Mouse (Mus musculus): ENCODE measurements around the gene Hes7. TPM values are rescaled to one million over a fixed set of nuclear protein-coding genes. Genes with fewer than 3 reads are reported as not detected.

The Hes7 gene
- total and polyA plus RNA-seq, 3 experiments, result 0.04 TPM; not detected in 2

- peaks cover 22% of the 10 kb centered on the region for H3K79me2 ChIP-seq (replicated peaks; ENCODE audit: control insufficient read depth, extremely low read depth, insufficient read depth, poor library complexity, severe bottlenecking)
- DNase-seq (ENCODE audit: extremely low read depth), result peak; percentile 79
- in situ Hi-C loops (cut with MboI; ENCODE audit: low pct_ligation_motif_present, low pct_unique_long_range_greater_than_20kb, low sequenced_read_pairs), result loop anchor here (25.0 kb wide), 1 partner anchor 915 kb away; the partner anchor contains the start of genes Acadvl, Dlg4 and Dvl2
- H3K36me3 ChIP-seq (replicated peaks in 1 of 2; ENCODE audit: control insufficient read depth in 1 of 2, insufficient read depth in 1 of 2, low read length in 1 of 2), result peaks cover 20 to 26% of the 10 kb centered on the region in 2 experiments
- H3K27me3 ChIP-seq (replicated peaks), result peaks cover 6% of the 10 kb centered on the region
- H3K4me2 ChIP-seq (ENCODE audit: insufficient read depth, low read depth, poor library complexity, severe bottlenecking), result peak overlapping the region; percentile 93
- H3K4me3 ChIP-seq (replicated peaks in 1 of 3; ENCODE audit: low read depth in 2 of 3, low read length in 2 of 3, poor library complexity in 1 of 3), result peak overlapping the region; percentile 18 to 89 (median 44)
- H3K9me3 ChIP-seq (replicated peaks; ENCODE audit: low read length), result no peaks in the 10 kb centered on the region
- H3K4me1 ChIP-seq (ENCODE audit: control insufficient read depth in 1 of 2, insufficient read depth in 2 of 2), result peaks cover 25 to 67% of the 10 kb centered on the region in 2 experiments
- H3K9ac ChIP-seq (ENCODE audit: insufficient read depth, low read depth), result peak overlapping the region; percentile 54
- peak; percentile 76; the same call in 1 of the 2 replicates for TF ChIP-seq ZNF384 (IDR thresholded peaks at IDR 0.05; ENCODE audit: low read depth, low read length)
- no peak for TF ChIP-seq RAD21 (IDR thresholded peaks at IDR 0.05; ENCODE audit: low read depth, low read length)
- no peak for TF ChIP-seq JUND (conservative IDR thresholded peaks at IDR 0.05; ENCODE audit: low read depth, low read length)
- peak; percentile 89 for TF ChIP-seq MAZ (IDR thresholded peaks at IDR 0.05; ENCODE audit: low read depth, low read length)
- TF ChIP-seq MYC (IDR thresholded peaks at IDR 0.05; ENCODE audit: low read depth, low read length), result peak; percentile 76
- peak; percentile 98 for TF ChIP-seq SIN3A (IDR thresholded peaks at IDR 0.05; ENCODE audit: low read length)
- peak; percentile 21; the same call in 1 of the 2 replicates for TF ChIP-seq CHD1 (IDR thresholded peaks at IDR 0.05; ENCODE audit: low read depth, low read length)
- peak; percentile 33; the same call in 1 of the 2 replicates for TF ChIP-seq TCF12 (IDR thresholded peaks at IDR 0.05; ENCODE audit: low read depth, low read length)
- TF ChIP-seq JUN (IDR thresholded peaks at IDR 0.05; ENCODE audit: insufficient read depth, low read depth, low read length), result no peak
- TF ChIP-seq ETS1 (conservative IDR thresholded peaks at IDR 0.05; ENCODE audit: low read depth, low read length), result peak; percentile 89
- TF ChIP-seq IRF4 (IDR thresholded peaks at IDR 0.05; ENCODE audit: low read depth, low read length), result 0 out of 2 replicates have a peak, but pooled peaks have one; percentile 4
- peak; percentile 50; the same call in 1 of the 2 replicates for TF ChIP-seq POLR2A (IDR thresholded peaks at IDR 0.05; ENCODE audit: low read depth, low read length)
- TF ChIP-seq BHLHE40 (IDR thresholded peaks at IDR 0.05; ENCODE audit: low read depth, low read length), result peak; percentile 94
- TF ChIP-seq EP300 (IDR thresholded peaks at IDR 0.05; ENCODE audit: low read length), result 0 out of 2 replicates have a peak, but pooled peaks have one; percentile 16
- TF ChIP-seq MXI1 (IDR thresholded peaks at IDR 0.05; ENCODE audit: low read depth, low read length), result peak; percentile 95
- TF ChIP-seq USF1 (IDR thresholded peaks at IDR 0.05; ENCODE audit: low read depth, low read length), result peak; percentile 88
- no peak; the same call in 1 of the 2 replicates for TF ChIP-seq HCFC1 (IDR thresholded peaks at IDR 0.05; ENCODE audit: low read depth, low read length)
- peak; percentile 93 for TF ChIP-seq MAX (IDR thresholded peaks at IDR 0.05; ENCODE audit: low read length)
- no peak for TF ChIP-seq GABPA (IDR thresholded peaks at IDR 0.05; ENCODE audit: insufficient replicate concordance, low read depth, low read length)
- TF ChIP-seq USF2 (conservative IDR thresholded peaks at IDR 0.05; ENCODE audit: low read depth, low read length), result peak; percentile 85
- 0 out of 2 replicates have a peak, but pooled peaks have one; percentile 23 for TF ChIP-seq TBP (conservative IDR thresholded peaks at IDR 0.05; ENCODE audit: low read depth, low read length)
- TF ChIP-seq RCOR1 (conservative IDR thresholded peaks at IDR 0.05; ENCODE audit: low read depth, low read length), result no peak
- TF ChIP-seq MEF2A (IDR thresholded peaks at IDR 0.05; ENCODE audit: borderline replicate concordance, low read depth, low read length), result 0 out of 2 replicates have a peak, but pooled peaks have one; percentile 12
- 0 out of 2 replicates have a peak, but pooled peaks have one; percentile 25 for TF ChIP-seq NELFE (IDR thresholded peaks at IDR 0.05; ENCODE audit: low read depth, low read length)
- 0 out of 2 replicates have a peak, but pooled peaks have one; percentile 17 for TF ChIP-seq ELF1 (IDR thresholded peaks at IDR 0.05; ENCODE audit: low read depth, low read length)
- no peak for TF ChIP-seq CTCF (conservative IDR thresholded peaks at IDR 0.05 in 1 of 2, IDR thresholded peaks at IDR 0.05 in 1 of 2; ENCODE audit: low read depth in 2 of 2, low read length in 2 of 2)
- TF ChIP-seq ZMIZ1 (IDR thresholded peaks at IDR 0.05; ENCODE audit: low read depth, low read length), result no peak
- peak overlapping the region; percentile 5; the same call in 1 of the 2 replicates for H3K27ac ChIP-seq (ENCODE audit: insufficient read depth, low read depth)
- dilution Hi-C loops (cut with MboI; ENCODE audit: extremely low pct_ligation_motif_present, extremely low pct_unique_long_range_greater_than_20kb, low sequenced_read_pairs), result no loop called here
Measured at GRCm38 (mm10) chr11:69096987-69097900, 23.0 kb upstream of the Hes7 start.
